Mouse (Mus musculus): ENCODE data around the gene Bcl7b. TPM values are rescaled to one million over a fixed set of nuclear protein-coding genes. Genes with fewer than 3 reads are reported as not detected.

Bcl7b gene
- total and polyA plus RNA-seq, 3 experiments: 44.6 to 76.0 TPM; not detected in 1

GRCm38 (mm10) chr5:135156496-135156895 lies 11.6 kb upstream of the Bcl7b start:
- DNase-seq (ENCODE audit: low read depth, low spot score): peak; percentile 65
- TF ChIP-seq GABPA (IDR thresholded peaks at IDR 0.05; ENCODE audit: low read depth, low read length): no peak
- no peak for TF ChIP-seq JUND (IDR thresholded peaks at IDR 0.05; ENCODE audit: low read depth, low read length)
- no peak for TF ChIP-seq POLR2AphosphoS2 (IDR thresholded peaks at IDR 0.05; ENCODE audit: low read length)
- TF ChIP-seq SIN3A (IDR thresholded peaks at IDR 0.05; ENCODE audit: low read length): no peak
- TF ChIP-seq MYC (IDR thresholded peaks at IDR 0.05; ENCODE audit: low read depth, low read length): no peak
- peak; percentile 27 for TF ChIP-seq SMC3 (IDR thresholded peaks at IDR 0.05; ENCODE audit: low read depth, low read length)
- no peak for TF ChIP-seq ZC3H11A (IDR thresholded peaks at IDR 0.05; ENCODE audit: low read depth, low read length)
- TF ChIP-seq HCFC1 (IDR thresholded peaks at IDR 0.05; ENCODE audit: low read depth, low read length): no peak
- TF ChIP-seq CTCF (IDR thresholded peaks at IDR 0.05 in 2 of 3, conservative IDR thresholded peaks at IDR 0.05 in 1 of 3; ENCODE audit: control insufficient read depth in 1 of 3, insufficient read depth in 1 of 3, low read depth in 2 of 3, low read length in 3 of 3, poor library complexity in 1 of 3, severe bottlenecking in 1 of 3): peak; percentile 38 to 52 (median 42)
- TF ChIP-seq TCF12 (IDR thresholded peaks at IDR 0.05; ENCODE audit: low read depth, low read length): no peak
- TF ChIP-seq ETS1 (IDR thresholded peaks at IDR 0.05; ENCODE audit: low read depth, low read length): no peak
- TF ChIP-seq RAD21 (IDR thresholded peaks at IDR 0.05; ENCODE audit: low read depth, low read length): peak; percentile 2
- TF ChIP-seq EP300 (IDR thresholded peaks at IDR 0.05; ENCODE audit: low read depth in 1 of 2, low read length in 2 of 2): no peak
- no peak for TF ChIP-seq KAT2A (conservative IDR thresholded peaks at IDR 0.05; ENCODE audit: low read depth, low read length)
- no peak for TF ChIP-seq E2F4 (IDR thresholded peaks at IDR 0.05; ENCODE audit: borderline replicate concordance, low read depth, low read length)
- no peak for TF ChIP-seq GATA1 (IDR thresholded peaks at IDR 0.05; ENCODE audit: low read depth, low read length)
- Histone ChIP-seq H3K4me3 (ENCODE audit: control insufficient read depth in 1 of 2, insufficient read depth in 1 of 2, low read depth in 2 of 2, low read length in 2 of 2) (no peak overlapping the region), H3K4me1 (ENCODE audit: control insufficient read depth in 1 of 2, insufficient read depth in 2 of 2, low read length in 2 of 2) (no peaks in the 10 kb centered on the region), H3K9ac (ENCODE audit: control insufficient read depth, low read depth, low read length, poor library complexity, severe bottlenecking) (no peak overlapping the region), H3K79me2 (ENCODE audit: control insufficient read depth, insufficient read depth, low read length, poor library complexity) (no peaks in the 10 kb centered on the region; the same call in 1 of the 2 replicates), H3K27ac (ENCODE audit: control insufficient read depth, low read depth, low read length) (no peak overlapping the region), H3K36me3 (ENCODE audit: control insufficient read depth in 1 of 2, insufficient read depth in 2 of 2, low read length in 2 of 2) (peaks cover 0 to 15% of the 10 kb centered on the region in 2 experiments; a peak in 2 of 4 replicates), H3K27me3 (ENCODE audit: control insufficient read depth in 1 of 2, insufficient read depth in 2 of 2, low read length in 2 of 2) (no peaks in the 10 kb centered on the region), H3K9me3 (replicated peaks; ENCODE audit: insufficient read depth, low read length) (no peaks in the 10 kb centered on the region)

- H3K27ac ChIP-seq (ENCODE audit: control insufficient read depth, low read depth, low read length): no peak overlapping the region
- no peaks in the 10 kb centered on the region for H3K4me1 ChIP-seq (ENCODE audit: control insufficient read depth in 1 of 2, insufficient read depth in 2 of 2, low read length in 2 of 2)
- H3K27me3 ChIP-seq (ENCODE audit: control insufficient read depth in 1 of 2, insufficient read depth in 2 of 2, low read length in 2 of 2): no peaks in the 10 kb centered on the region
- no peak for TF ChIP-seq POLR2A (IDR thresholded peaks at IDR 0.05; ENCODE audit: control insufficient read depth in 1 of 2, insufficient read depth in 1 of 2, low read depth in 1 of 2, low read length in 2 of 2, poor library complexity in 1 of 2)
- no peak for TF ChIP-seq TAL1 (IDR thresholded peaks at IDR 0.05; ENCODE audit: low read length)
- no peak for TF ChIP-seq TCF12 (IDR thresholded peaks at IDR 0.05; ENCODE audit: low read depth, low read length)
- TF ChIP-seq E2F4 (IDR thresholded peaks at IDR 0.05; ENCODE audit: borderline replicate concordance, low read depth, low read length): no peak
- no peak for TF ChIP-seq RAD21 (IDR thresholded peaks at IDR 0.05; ENCODE audit: low read depth, low read length)
- no peak for TF ChIP-seq POLR2AphosphoS5 (IDR thresholded peaks at IDR 0.05; ENCODE audit: borderline replicate concordance, low read depth, low read length)
- no peak for TF ChIP-seq CHD1 (IDR thresholded peaks at IDR 0.05; ENCODE audit: low read depth, low read length)
- TF ChIP-seq RCOR1 (IDR thresholded peaks at IDR 0.05; ENCODE audit: low read depth, low read length): no peak
- TF ChIP-seq SMC3 (IDR thresholded peaks at IDR 0.05; ENCODE audit: low read depth, low read length): no peak
- no peak for TF ChIP-seq MYC (IDR thresholded peaks at IDR 0.05; ENCODE audit: low read depth, low read length)
- no peak for TF ChIP-seq UBTF (IDR thresholded peaks at IDR 0.05; ENCODE audit: borderline replicate concordance, insufficient read depth, low read depth, low read length)
- H3K79me2 ChIP-seq (ENCODE audit: control insufficient read depth, insufficient read depth, low read length, poor library complexity): no peaks in the 10 kb centered on the region
- DNase-seq (ENCODE audit: low read depth, low spot score): no peak
- no peaks in the 10 kb centered on the region for H3K9me3 ChIP-seq (replicated peaks; ENCODE audit: insufficient read depth, low read length)
- H3K36me3 ChIP-seq (ENCODE audit: control insufficient read depth in 1 of 2, insufficient read depth in 2 of 2, low read length in 2 of 2): peaks cover 0 to 6% of the 10 kb centered on the region in 2 experiments; a peak in 2 of 4 replicates
- no peak overlapping the region for H3K4me3 ChIP-seq (ENCODE audit: control insufficient read depth in 1 of 2, insufficient read depth in 1 of 2, low read depth in 2 of 2, low read length in 2 of 2)
- no peak overlapping the region for H3K9ac ChIP-seq (ENCODE audit: control insufficient read depth, low read depth, low read length, poor library complexity, severe bottlenecking)
Observed at GRCm38 (mm10) chr5:135161221-135161620, 6.9 kb upstream of the Bcl7b start.
